Mouse (Mus musculus): Measurements from ENCODE around the gene Fam168a.

Gene Fam168a

DNA sequence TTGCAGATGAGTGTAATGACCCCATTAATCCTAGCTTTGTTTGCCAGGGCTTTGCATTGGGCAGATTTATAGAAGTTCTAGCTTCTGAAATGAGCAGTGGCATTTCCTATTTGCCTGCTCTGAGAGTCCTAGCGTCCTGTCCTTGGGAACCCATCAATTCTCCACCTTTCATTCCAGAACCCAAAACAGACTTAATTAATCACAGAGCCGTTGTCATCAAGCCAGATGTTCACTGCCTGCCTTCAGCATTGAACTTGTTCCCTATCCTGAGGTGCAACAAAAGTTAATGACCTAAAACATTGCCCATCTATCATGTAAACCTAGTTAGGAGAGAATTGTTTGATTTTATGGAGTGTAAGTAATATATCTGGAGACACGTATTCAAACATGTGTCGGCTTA lies 79.0 kb downstream of the Fam168a start:
- DNase-seq, result no peak

DNA sequence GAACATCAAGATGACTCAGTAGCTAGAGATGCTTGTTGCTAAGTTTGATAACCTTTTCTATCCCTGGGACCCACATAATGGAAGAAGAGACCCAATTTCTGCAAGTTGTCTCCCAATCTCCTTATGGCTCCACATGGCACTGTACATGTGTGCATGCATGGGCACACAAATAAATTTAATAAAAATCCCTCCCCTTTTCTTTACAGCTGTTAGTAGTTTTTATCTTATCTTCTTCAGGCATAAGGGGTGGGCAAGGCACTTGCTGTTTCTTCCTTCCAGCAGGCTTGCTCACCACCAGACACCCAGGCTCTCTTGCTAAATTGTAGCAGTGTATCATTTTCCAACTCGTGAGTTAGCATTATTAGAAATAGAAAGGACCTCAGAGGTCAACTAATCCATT lies 79.6 kb downstream of the Fam168a start:
- DNase-seq, result no peak

DNA sequence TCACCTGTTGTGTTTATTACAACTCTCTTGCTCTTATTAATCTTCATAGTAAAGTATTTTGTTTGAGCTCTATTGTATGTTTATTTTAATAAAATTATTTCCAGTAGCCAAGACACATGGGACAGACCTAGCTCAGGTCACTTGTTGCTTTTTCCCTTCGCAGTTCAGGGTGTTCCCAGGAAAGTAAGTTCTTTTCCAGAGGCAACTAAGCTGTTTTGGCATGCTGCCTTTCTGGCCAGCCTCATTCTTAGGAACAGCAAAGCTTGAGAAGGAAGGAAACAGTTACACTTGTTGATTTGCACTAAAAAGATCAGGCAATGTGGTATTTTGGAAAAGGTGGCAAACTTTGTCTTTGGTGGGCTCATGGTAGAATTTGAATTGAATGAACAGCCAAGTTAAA lies 81.9 kb downstream of the Fam168a start:
- no peak for DNase-seq

DNA sequence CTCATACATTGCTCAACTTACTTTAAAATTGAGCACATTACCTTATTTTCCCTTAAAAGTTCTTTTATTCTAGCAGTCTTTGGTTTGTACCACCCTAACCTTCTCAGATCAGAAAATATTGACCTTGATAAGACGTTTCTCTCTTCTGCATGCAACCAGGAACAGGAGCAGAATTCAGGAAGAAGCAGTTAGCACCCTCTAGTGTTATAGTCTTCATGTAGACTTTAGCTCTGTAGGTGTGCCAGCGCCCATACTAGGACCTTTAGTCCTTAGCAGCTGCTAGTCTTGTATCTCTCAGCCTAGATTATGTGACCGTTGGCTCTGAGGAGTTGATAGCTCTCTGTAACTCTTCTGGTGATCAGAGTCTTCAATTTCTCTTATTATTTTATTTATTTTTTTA lies 92.4 kb downstream of the Fam168a start:
- DNase-seq, result no peak

DNA sequence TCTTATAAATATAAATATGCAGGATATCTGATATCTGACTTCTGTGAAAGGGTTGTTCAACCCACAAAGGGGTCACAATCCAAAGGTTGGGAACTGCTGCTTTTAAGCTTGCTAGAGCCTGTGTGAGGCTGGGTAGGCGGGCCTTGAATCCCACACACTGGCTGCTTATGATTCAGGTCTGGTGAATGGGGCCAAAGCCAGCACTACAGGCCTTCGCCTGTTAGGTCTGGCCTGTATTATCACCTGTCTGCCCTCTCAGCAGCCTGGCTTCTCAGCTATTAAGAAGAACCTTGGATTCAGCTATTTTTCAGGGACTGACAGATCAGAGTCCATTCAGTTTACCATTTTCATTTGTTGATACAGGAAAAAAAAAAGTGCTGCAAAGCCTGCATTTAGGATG lies 99.0 kb downstream of the Fam168a start:
- DNase-seq, result peak; percentile 31 to 33

DNA sequence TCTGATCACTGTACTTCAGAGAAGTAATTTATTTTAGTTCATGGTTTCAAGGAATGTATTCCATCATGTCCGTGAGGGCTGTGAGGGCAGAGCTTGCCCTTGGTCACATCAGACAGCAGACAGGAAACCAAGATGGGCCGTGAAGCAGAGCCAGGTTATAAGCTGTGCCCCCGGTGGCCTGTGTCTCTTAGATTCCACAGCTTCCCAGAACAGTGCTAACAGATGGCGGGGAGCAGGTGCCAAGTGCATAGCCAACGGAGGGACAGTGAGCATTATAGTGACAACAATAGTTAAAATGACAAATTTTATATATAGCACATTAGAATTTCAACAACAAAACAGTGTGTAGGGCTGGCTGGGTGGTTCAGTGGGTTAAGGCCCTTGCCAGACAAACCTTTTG lies 105.5 kb downstream of the Fam168a start:
- peak; percentile 84 to 86 for DNase-seq

DNA sequence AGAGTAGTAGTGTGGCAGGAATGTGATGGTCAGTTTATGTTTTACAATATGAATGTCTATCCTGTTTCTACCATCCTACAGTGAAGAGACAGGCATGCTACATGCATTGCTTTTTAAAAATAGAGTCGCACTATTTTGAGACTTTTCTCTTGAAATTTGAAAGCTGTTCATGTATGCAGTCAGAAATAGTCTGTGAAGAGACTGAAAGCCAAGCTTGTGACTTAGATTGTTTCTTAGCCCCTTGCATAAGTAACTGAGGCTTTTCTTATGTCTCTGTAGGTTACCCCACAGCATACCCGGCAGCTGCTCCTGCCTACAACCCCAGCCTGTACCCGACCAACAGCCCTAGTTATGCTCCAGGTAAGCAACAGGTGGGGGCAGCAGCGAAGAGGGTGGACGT lies 106.2 kb downstream of the Fam168a start:
- no peak for DNase-seq

DNA sequence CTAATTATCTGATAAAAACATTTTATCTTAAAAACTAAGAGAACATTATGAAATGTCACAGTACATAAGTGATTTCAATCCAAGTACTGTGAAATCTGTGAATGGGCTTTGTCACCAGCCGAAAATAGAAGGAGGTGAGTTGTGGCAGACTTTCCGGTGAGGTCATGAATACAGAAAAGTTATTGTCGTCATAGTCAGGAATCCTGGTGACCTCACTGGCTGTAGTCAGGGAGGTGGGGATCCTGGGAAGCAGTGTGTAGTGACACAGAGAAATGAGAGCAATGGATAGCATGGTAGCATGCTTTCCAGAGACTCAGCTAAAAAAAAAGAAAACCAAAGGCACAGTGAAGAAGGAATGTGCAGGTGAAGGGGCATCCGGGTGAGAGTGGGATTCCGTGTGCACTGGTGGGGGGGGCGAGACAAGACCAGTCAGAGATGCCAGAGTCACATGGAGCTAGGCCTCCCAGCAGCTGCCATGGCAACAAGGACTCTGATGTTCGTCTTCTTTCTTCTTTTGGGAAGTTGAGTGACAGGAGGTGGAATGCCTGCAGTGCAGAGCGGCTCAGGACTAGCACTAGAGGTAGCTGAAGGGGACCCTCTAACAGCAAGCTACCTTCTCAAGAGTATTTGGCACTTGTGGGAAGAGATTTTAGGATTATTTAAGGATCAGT lies 109.6 kb downstream of the Fam168a start:
- DNase-seq, result no peak

DNA sequence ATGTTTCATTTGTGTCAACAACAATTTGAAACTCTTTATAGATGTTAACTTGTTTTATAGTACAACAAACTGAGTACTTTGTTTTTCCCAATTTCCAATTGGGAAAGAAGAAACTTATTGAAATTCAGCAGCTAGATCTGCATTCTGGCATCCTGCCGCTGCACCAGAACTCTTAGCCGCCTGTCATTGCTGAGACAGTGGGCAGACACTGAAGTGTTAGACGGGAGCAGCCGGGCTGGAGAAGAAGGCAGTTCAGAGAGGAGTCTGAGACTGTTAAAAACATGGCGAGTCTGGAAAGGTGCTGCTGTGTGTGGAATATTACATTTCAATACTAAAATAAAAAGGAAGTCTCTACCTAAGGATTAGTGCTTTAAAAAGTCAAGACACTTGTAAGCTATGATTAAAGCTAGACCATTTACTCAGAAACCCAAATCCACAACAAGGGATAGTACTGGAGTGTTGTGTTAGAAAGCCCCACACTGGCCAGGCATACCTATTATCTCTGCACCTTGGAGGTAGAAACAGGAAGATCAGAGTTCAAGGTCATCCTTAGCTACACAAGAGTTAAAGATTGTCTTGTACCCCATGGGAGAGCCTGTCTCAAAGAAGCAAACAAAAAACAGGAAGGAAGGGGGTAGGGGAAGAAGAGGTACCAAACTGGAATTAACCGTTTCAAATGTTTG lies 110.5 kb downstream of the Fam168a start:
- DNase-seq, result peak; percentile 23 to 30

DNA sequence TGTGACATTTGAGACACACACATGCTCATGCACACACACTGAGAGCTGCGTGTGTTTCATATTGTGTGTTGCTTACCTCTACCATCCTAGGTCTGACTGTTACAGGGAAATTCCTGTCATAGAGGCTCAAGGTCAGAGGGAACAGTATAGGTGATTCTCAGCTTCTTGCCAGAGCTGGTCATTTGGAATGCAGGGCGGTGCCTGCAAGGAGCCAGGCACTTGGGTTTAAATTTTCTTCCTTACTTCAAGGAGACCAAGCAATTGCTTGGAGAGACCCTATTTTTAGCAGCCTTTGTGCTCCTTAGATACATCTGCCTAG lies 111.0 kb downstream of the Fam168a start:
- DNase-seq, result no peak

DNA sequence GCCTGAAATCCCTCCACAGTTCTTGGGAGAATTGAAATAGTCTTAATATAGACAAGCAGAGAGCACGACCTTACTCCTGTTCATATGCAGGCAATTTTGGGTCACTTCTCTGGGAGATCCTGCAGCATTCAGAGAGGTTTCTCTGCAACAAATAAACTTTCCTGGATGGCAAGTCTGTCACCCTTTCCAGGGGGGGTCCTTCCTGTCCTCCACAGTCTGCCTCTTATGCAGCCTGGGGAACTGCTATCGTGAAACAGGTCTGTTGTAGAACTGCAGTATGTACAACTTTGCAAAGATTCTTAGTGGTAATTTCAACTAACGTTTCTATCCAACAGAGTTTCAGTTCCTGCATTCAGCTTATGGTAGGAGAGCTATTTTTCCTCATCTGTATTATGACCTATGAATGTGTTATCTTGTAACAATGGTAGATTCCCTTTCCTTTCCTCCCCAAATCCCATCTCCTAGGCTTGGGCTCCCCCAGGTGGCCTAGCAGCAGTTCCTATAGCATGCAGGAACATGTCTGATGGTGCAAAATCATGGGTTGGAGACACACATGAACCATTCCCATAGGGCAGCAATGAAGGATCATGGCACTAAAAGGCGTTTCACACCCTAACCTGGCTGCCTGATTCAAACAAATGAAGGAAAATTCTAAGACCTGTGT lies 112.1 kb downstream of the Fam168a start:
- DNase-seq, result peak; percentile 34 to 47

DNA sequence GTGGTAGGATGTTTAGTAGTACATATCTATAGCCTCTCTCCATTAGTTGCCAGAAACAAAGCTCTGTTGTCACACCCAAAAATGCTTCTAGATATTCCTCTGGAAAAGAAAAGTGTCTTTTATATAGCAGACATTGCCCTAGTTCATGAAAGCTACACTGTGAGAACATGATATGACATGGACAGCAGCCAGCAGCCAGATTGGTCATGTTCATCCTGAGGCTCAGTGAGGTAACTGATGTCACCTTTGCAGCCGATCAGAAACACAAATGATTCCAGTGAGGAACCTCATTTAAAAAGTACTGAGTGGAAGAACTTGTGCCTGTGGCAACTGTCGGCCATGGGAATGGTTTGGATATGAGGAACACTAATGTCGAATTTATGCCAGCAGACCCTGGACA lies 118.2 kb downstream of the Fam168a start:
- DNase-seq, result peak; percentile 35 to 48

DNA sequence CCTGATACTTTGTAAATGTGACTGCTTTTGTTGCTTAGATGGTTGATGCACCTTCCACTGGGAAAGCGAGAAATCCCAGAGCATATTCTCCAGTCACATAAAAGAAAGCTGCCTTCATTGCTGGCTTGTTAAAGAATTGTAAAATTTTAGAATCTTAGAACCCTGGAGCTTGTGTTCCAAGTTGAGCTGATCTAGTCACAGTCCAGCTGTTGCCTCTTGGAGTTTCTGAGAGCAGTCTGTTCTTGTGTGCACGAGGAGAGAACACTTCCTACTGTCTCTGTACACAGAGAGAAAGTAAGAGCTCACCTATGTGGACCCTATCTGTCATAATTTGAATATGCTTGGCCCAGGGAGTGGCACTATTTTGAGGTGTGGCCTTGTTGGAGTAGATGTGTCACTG lies 122.1 kb downstream of the Fam168a start:
- no peak for DNase-seq

DNA sequence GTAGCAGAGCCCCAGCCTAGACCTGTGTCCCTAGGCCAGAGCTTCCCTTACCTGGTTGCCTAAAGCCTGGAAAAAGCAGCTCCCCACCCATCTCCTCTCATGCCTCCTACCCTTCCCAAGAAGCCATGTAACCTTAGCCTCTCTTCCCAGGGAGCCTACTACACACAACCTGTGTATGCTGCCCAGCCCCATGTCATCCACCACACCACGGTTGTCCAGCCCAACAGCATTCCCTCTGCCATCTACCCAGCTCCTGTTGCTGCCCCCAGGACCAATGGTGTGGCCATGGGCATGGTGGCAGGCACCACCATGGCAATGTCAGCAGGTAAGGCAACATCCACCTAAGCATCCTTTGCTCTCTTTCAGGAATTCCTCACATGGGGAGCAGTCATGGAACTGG lies 127.4 kb downstream of the Fam168a start:
- DNase-seq, result no peak

DNA sequence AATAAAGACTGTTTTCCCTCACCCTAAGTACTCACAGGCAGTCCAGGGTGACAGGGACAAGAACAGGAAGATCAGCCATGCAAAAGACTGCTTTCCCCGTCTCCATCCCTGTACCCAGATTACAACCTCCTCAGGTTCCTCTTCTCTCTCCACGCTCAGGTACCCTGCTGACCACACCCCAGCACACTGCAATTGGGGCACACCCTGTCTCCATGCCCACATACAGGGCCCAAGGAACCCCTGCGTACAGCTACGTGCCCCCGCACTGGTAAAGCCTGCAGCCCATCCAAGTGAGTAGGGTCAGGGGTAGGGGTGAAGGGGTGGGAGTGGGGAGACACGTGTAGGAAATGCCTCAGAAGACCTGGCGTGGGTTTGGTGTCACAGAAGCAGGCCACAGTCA lies 128.7 kb downstream of the Fam168a start:
- DNase-seq, result no peak

DNA sequence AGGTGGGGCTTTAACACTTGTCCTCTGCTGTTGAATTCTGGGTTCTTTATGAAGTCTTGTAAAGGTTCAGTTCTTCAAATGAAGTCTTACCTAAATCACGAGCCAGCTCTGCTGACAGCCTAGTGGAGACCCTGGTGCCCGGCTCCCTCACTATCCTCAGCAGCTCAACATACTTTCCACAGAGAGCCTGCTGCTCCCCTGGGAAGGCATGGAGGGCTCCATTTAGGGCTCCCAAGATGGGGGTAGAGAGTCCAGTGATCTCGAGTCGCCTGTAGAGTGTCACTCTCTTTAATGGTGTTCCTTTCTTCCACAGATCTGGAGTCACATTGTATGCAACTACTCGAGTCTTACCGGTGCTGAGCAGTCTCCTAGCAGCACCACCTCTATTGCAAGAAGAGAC lies 129.3 kb downstream of the Fam168a start:
- no peak for DNase-seq

DNA sequence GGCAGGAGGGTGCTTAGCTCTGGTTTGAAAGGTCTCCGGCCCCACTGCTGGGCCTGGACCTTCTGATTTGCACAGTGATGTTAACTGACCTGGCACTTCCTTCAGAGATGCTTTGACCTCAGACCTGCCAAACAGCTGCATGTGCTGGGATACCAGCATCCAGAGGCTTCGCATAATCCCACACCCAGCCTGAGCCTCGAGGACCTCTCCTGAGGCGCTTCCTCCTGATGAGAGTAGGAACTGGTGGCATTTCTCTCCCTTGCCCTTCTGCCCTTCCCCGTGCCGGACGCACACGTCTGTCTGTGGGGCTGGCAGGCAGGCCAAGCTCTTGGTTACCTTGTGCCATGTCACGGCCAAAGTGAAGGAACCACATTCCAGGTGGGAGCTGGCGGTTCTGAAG lies 130.2 kb downstream of the Fam168a start:
- no peak for DNase-seq

DNA sequence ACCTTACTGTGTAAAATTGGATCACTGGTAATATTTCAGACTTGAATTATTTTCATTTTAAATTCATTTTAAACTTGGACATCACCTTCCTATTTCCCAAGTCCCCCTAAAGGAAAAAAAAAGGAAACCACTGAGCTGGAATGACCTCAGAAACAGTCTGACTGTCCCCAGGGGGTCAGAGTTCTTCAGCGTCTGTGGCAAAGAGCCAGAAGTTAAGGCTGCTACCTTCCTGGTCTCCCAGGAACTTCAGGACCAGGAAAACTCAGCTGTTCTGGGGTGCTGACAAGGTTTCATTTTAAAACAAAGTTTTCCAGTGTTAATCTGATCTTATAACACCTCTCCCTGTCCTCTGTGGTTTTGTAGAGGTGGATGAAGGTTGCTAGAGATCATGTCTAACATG lies 131.3 kb downstream of the Fam168a start:
- DNase-seq, result no peak

DNA sequence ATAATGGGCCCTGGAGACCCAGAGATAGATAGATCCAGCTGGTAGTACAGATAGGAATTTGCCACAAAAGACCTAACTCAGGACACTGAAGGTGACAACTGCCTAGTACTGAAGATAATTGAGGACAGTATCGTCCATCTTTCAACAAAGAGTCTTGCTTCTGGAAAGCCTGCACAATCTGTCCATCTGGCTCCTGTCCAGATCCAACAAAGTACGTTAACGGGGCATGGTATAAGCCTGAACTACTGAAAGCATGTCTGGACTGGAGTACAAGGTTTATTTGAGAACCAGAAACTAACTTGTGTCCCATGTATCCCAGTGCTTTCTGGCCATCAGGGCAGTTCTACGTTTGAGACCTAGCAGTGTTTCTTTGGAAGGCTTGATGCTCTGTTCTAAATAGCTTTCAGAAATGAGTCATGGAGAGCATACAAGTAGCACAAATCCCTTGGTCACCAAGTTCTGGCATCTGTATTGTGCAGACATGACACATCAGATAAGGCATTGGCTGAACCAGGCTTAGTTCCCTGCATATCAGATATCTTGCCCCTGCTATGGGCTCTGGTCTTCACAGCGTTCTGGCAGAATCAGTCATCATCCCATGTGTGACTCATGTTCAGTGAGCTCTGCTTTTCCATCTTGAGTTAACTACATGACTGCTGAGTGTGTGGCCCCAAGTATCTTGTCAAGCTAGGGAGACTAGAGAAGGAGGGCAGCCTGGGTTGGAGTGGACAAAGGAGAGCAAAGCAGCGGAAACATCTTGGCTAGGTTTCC lies 133.4 kb downstream of the Fam168a start:
- peak; percentile 49 to 61 for DNase-seq

DNA sequence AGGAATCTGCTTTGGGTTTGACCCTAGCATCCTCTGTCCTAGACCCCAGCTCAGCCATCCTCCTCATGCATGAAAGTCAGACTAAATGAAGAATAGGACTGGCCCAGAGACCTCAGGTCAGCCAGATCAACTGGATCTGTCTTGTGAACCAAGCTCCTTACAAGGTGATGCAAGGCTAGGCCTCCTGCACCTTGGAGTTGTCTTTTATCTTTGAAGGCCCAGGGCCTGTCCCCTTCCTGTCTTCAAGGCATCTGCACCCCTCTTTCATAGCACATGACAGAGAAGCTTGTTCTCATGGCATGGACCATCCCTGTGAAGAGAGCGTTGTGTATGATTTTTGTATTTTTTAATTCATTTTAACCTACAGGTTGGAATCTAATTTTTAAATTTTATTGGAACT lies 134.5 kb downstream of the Fam168a start:
- DNase-seq, result no peak

DNA sequence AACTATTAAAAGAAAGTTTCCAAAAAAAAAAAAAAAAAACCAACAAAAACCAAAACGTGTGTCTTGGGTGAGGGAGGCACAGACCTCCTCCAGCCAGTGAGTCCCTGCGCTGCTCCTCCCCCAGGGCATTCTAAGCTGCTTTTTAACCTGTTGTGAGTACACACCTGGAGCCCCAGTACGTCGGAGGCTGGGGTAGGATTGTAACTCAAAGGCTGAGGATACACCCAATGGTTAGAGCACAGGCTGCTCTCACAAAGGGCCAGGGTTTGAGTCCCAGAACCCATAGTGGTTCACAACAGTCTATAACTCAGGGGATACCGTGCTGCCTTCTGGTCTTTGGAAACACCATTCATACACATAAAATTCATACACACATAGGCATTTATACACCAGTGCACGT lies 135.2 kb downstream of the Fam168a start:
- no peak for DNase-seq

DNA sequence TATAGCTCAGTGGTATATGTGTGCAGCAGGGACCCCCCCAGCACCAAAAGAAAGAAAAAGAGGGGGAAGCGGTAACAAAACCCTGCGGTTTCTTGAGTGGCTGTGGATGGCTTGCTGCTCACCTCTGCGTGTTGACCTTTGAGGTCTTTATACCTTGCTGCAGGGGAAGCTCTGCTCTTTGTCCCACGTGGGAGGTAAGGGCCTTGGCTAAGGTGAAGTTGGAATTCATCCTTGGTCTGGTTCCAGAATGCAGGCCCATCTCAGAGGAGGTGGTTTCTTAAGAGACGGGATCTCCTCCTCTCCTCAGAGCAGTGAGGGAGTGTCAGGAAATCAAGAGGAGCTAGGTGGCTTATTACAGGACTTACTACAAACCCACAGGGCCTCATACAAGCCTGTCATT lies 135.7 kb downstream of the Fam168a start:
- no peak for DNase-seq

DNA sequence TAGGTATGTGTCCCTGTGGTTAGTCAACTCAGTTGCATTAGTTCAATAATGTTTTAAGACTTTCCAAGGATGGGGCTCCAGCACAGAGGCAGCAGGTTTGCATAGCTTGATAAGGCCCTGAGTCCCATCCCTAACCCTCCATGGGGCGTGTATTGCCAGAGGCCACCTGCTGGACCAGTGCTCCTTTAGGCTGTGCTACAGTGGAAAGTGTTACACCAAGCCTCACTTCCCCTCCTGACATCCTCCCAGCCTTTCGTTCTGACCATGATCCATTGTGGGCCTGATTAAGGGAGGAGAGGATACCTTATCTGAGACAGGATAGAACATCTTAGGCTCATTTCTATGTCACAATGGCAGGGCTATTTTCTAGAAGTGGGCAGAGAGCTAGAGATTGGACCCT lies 137.4 kb downstream of the Fam168a start:
- no peak for DNase-seq

All from cerebellum, postnatal 36 days (tissue).